Mouse (Mus musculus) liver, embryonic 14.5 days (tissue): ENCODE results near the gene Hspb6. TPM values are rescaled to one million over a fixed set of nuclear protein-coding genes. Genes with fewer than 3 reads are reported as not detected.

Experiments
- ATAC-seq: fragments of 200-750 bp; cut with Nextera tagmentation; 2 replicates; pipeline ENCODE4 v1.8.0; 2017; ENCODE audit warnings: moderate number of reproducible peaks, mild to moderate bottlenecking, moderate library complexity; ENCODE audit not compliant: insufficient read depth
- DNase-seq, 3 experiments: peaks; one replicate each; pipeline ENCODE4 v3.0.0-alpha.2; 2012 to 2013; ENCODE audit warnings: low read depth in 3 of 3, low spot score in 3 of 3
- H3K27ac ChIP-seq: fragments of 300-500 bp; sonication (generic); 2 replicates; pipeline ENCODE4 v1.5.1; 2014; ENCODE audit warnings: moderate library complexity, mild to moderate bottlenecking, control low read depth, inconsistent platforms
- H3K27me3 ChIP-seq: fragments of 300-500 bp; sonication (generic); 2 replicates; pipeline ENCODE4 v1.6.1; 2014; ENCODE audit warnings: mild to moderate bottlenecking, low read length, moderate library complexity; ENCODE audit not compliant: control insufficient read depth, insufficient read depth
- H3K36me3 ChIP-seq: fragments of 300-500 bp; sonication (generic); replicated peaks from 2 replicates; pipeline ENCODE4 v1.6.1; 2014; ENCODE audit warnings: low read depth; ENCODE audit not compliant: control insufficient read depth, insufficient read depth
- H3K4me1 ChIP-seq, 2 experiments: fragments of 200-500 bp in 1 of 2; fragments of 300-500 bp in 1 of 2; sonication (generic) in 1 of 2; replicated peaks; 2 replicates each; pipeline ENCODE4 v1.6.1; 2012 to 2014; ENCODE audit warnings: antibody characterized with exemption in 1 of 2, inconsistent platforms in 1 of 2, low read length in 1 of 2; ENCODE audit not compliant: control insufficient read depth in 2 of 2, insufficient read depth in 2 of 2
- H3K4me2 ChIP-seq: fragments of 300-500 bp; sonication (generic); 2 replicates; pipeline ENCODE4 v1.6.1; 2014; ENCODE audit warnings: low read depth, mild to moderate bottlenecking, control low read depth, moderate library complexity
- H3K4me3 ChIP-seq, 2 experiments: fragments of 200-500 bp in 1 of 2; fragments of 300-500 bp in 1 of 2; sonication (generic) in 1 of 2; 2 replicates each; pipeline ENCODE4 v1.5.1; 2012 to 2014; ENCODE audit warnings: low read depth in 2 of 2, low read length in 2 of 2, mild to moderate bottlenecking in 2 of 2, control low read depth in 1 of 2, inconsistent platforms in 1 of 2, moderate library complexity in 1 of 2; ENCODE audit not compliant: insufficient read depth in 1 of 2
- H3K9ac ChIP-seq: fragments of 300-500 bp; sonication (generic); replicated peaks from 2 replicates; pipeline ENCODE4 v1.6.1; 2014; ENCODE audit warnings: mild to moderate bottlenecking, control low read depth, moderate library complexity
- H3K9me3 ChIP-seq: fragments of 300-500 bp; sonication (generic); 2 replicates; pipeline ENCODE4 v1.6.1; 2016; ENCODE audit warnings: low read length, mixed read lengths; ENCODE audit not compliant: control insufficient read depth
- CTCF ChIP-seq: IDR thresholded peaks from 2 replicates; pipeline ENCODE4 v1.5.1; 2016; ENCODE audit warnings: antibody characterized with exemption, low read depth, control low read depth
- EP300 ChIP-seq: IDR thresholded peaks from 2 replicates; pipeline ENCODE4 v1.6.1; 2016; ENCODE audit warnings: antibody characterized with exemption, low read depth
- WGBS: fragments of 180-500 bp; shearing (Covaris S2); extraction: QIAGEN DNeasy Blood & Tissue Kit; methylation state at CpG from one replicate; pipeline ENCODE4 v1.1.7; 2014; ENCODE audit not compliant: insufficient replicate concordance; 5-methylcytosine and 5-hydroxymethylcytosine counted together
- polyA plus RNA-seq, 2 experiments: library from polyadenylated mRNA; depleted of rRNA in 1 of 2; stranded (reverse) in 1 of 2; unstranded in 1 of 2; fragments of >200 nt; fragmentation: Nextera tagmentation in 1 of 2; extraction: Ambion mirVana in 1 of 2; gene quantifications; 2 replicates each; pipeline versions ENCODE4 v1.2.1 to v1.2.3; 2012 to 2014

Gene Hspb6
- polyA plus RNA-seq, 2 experiments: 3.6 to 4.2 TPM

- no peak overlapping the region for H3K9ac ChIP-seq
- H3K27ac ChIP-seq: no peak overlapping the region
- ATAC-seq (no peak), DNase-seq (no peak)
- peaks cover 27% of the 10 kb centered on the region for H3K36me3 ChIP-seq
- H3K4me3 ChIP-seq: no peak overlapping the region
- TF ChIP-seq EP300 (no peak), CTCF (no peak)
- H3K27me3 ChIP-seq: no peaks in the 10 kb centered on the region
- no peaks in the 10 kb centered on the region for H3K9me3 ChIP-seq
- WGBS: 79% methylated on average over 9 of the region's 9 CpGs
- H3K4me2 ChIP-seq: no peak overlapping the region
- peaks cover 0 to 7% of the 10 kb centered on the region in 2 experiments; a peak in 2 of 4 replicates for H3K4me1 ChIP-seq
Measured at GRCm38 (mm10) chr7:30566033-30566432, 14.1 kb downstream of the Hspb6 start.

GRCm38 (mm10) chr7:30567555-30567954 is 15.6 kb downstream of the Hspb6 start:
- Histone ChIP-seq H3K27me3 (no peaks in the 10 kb centered on the region), H3K9ac (no peak overlapping the region), H3K9me3 (no peaks in the 10 kb centered on the region), H3K36me3 (peaks cover 36% of the 10 kb centered on the region), H3K27ac (no peak overlapping the region), H3K4me2 (no peak overlapping the region), H3K4me3 (no peak overlapping the region), H3K4me1 (peaks cover 0 to 8% of the 10 kb centered on the region in 2 experiments; a peak in 2 of 4 replicates)
- WGBS: 86% methylated on average over 11 of the region's 11 CpGs
- no peak for ATAC-seq
- TF ChIP-seq CTCF (no peak), EP300 (no peak)
- no peak for DNase-seq

DNA sequence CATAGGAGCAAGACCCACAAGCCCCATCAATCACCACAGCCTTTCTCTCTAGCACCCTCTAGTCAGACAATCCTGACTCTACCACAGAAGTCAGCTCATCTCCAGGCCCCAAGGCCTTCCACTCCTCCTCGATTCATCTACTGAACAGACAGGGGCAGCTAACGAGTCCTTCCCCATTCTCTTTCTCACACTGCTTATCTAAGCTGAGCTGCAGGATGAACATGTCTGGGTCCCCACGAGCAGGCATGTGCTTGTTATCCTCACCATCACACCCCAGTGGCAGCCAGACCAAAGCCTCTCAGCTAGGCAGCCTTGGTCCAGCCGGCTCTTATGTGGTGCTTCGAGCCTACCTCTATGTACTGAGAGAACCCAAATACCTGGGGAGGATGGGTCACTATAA is 20.4 kb downstream of the Hspb6 start:
- WGBS: 41% methylated on average over 5 of the region's 5 CpGs
- no peak overlapping the region for H3K4me3 ChIP-seq
- H3K36me3 ChIP-seq: peaks cover 79% of the 10 kb centered on the region
- ATAC-seq (no peak), DNase-seq (no peak)
- H3K9me3 ChIP-seq: no peaks in the 10 kb centered on the region
- H3K27ac ChIP-seq: no peak overlapping the region
- no peak for TF ChIP-seq EP300
- TF ChIP-seq CTCF: 0 out of 2 replicates have a peak, but pooled peaks have one; percentile 6
- no peak overlapping the region for H3K4me2 ChIP-seq
- H3K4me1 ChIP-seq: peaks cover 0 to 4% of the 10 kb centered on the region in 2 experiments; a peak in 2 of 4 replicates
- H3K27me3 ChIP-seq: no peaks in the 10 kb centered on the region
- H3K9ac ChIP-seq: no peak overlapping the region

DNA sequence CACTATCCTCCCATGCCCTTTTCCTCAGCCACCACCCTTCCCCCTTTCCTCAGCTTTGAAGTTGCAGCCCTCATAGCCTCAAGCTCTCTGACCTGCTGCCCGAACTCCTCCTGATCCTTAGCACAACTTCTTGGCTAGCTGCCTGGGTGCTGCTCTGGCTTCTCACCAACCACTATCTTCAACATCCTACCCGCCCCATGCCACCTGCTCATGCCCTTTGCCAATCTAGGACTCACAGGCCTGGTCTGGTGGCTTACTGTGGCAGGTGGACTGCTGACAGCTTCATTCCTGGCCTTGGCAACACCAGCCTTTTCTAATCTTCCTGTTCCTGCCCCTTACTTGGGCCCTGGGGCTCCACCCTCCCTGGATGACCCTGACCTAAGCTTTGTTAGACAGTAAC is 21.0 kb downstream of the Hspb6 start:
- ATAC-seq: no peak
- 65% methylated on average over 2 of the region's 2 CpGs for WGBS

DNA sequence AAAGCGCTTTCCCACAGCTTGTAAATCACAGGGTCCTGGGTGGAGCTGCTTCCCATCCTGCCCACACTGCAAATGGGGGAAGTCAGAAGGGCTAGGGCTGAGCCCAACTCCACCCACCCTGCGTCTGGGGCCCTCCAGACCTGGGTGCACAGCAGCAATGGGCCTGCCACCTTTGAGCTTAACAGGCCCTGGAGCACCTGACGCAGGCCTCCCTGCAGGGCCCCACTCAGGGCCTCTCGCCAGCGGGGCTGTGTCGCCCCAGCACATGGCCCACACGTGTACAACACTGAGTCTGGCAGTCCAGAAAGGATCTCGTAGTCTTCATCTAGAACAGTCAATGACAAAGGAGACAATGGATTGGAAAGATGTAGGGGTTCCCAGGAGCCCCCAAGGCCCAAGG is 28.0 kb downstream of the Hspb6 start:
- ATAC-seq: no peak
- H3K9me3 ChIP-seq: no peaks in the 10 kb centered on the region
- no peak for TF ChIP-seq EP300
- no peak for TF ChIP-seq CTCF
- peaks cover 83% of the 10 kb centered on the region for H3K36me3 ChIP-seq
- H3K4me2 ChIP-seq: no peak overlapping the region
- no peak overlapping the region for H3K9ac ChIP-seq
- WGBS: 84% methylated on average over 8 of the region's 8 CpGs
- H3K27ac ChIP-seq: no peak overlapping the region
- no peak overlapping the region for H3K4me3 ChIP-seq
- H3K27me3 ChIP-seq: no peaks in the 10 kb centered on the region
- no peaks in the 10 kb centered on the region for H3K4me1 ChIP-seq
- no peak for DNase-seq

More for the DNA sequence above, 21.0 kb downstream of the Hspb6 start:
- TF ChIP-seq CTCF: no peak
- no peak for TF ChIP-seq EP300
- Histone ChIP-seq H3K4me3 (no peak overlapping the region), H3K9ac (no peak overlapping the region), H3K9me3 (no peaks in the 10 kb centered on the region), H3K36me3 (peaks cover 85% of the 10 kb centered on the region), H3K27me3 (no peaks in the 10 kb centered on the region), H3K27ac (no peak overlapping the region), H3K4me1 (peaks cover 0 to 4% of the 10 kb centered on the region in 2 experiments; a peak in 2 of 4 replicates), H3K4me2 (no peak overlapping the region)
- DNase-seq: no peak
